Mouse (Mus musculus): ENCODE data around the gene Oosp2. TPM values are rescaled to one million over a fixed set of nuclear protein-coding genes. Genes with fewer than 3 reads are reported as not detected.
A peak's percentile ranks its signal among the peaks of the same experiment; 100 is the strongest.

Oosp2 gene
- total RNA-seq, 2 experiments from 2014 or later = not detected

GRCm38 (mm10) chr19:11611541-11611945 is 48.8 kb downstream of the Oosp2 start:
- no peak for DNase-seq
- intact Hi-C loops (cut with DNase I) = loop anchor here (2.0 kb wide), 1 partner anchor 157 kb away; no protein-coding TSS in a partner anchor

- peak; percentile 18 to 52 for DNase-seq
- intact Hi-C loops (cut with DNase I) = no loop called here
These were observed 52.2 kb downstream of the Oosp2 start for GRCm38 (mm10) chr19:11608172-11608571.

- no peak for DNase-seq
- intact Hi-C loops (cut with DNase I) = loop anchor here (5.0 kb wide), 1 partner anchor 252 kb away; no protein-coding TSS in a partner anchor
These were observed 55.8 kb downstream of the Oosp2 start, which contains the start of gene Ms4a6d for GRCm38 (mm10) chr19:11604603-11605002. Gene Ms4a6d, minus strand, starts transcription at chr19:11604849.

- peak; percentile 15 to 23 for DNase-seq
- intact Hi-C loops (cut with DNase I) = loop anchor here (5.0 kb wide), 1 partner anchor 250 kb away; no protein-coding TSS in a partner anchor
These were observed 58.3 kb downstream of the Oosp2 start for GRCm38 (mm10) chr19:11602026-11602425.

GRCm38 (mm10) chr19:11601349-11601748 is 59.0 kb downstream of the Oosp2 start:
- DNase-seq = no peak
- intact Hi-C loops (cut with DNase I) = loop anchor here (5.0 kb wide), 1 partner anchor 249 kb away; no protein-coding TSS in a partner anchor

Other genes with a start within 250 kb of the Oosp2 start
- under 1 TPM; 0.70 to 1.00 TPM for gene Ms4a4b, start 217.0 kb downstream of the Oosp2 start, total RNA-seq (2021)
- gene Ms4a6c, start 191.2 kb downstream of the Oosp2 start, total RNA-seq (2021) = 10 to 100 TPM in 1 of 2 experiments, 1 to 10 TPM in 1; 6.3 to 15.1 TPM
- gene Gm8369, start 174.6 kb downstream of the Oosp2 start, total RNA-seq (2021) = 1 to 10 TPM in 1 of 2 experiments, not detected in 1; 1.1 TPM
- 1 to 10 TPM; 4.4 to 9.1 TPM for gene Ms4a6b, start 144.0 kb downstream of the Oosp2 start, total RNA-seq (2021)
- 1 to 10 TPM; 8.0 to 9.5 TPM for gene Ms4a4d, start 123.8 kb downstream of the Oosp2 start, total RNA-seq (2021)
- 1 to 10 TPM; 1.8 to 5.7 TPM for gene Ms4a6d, start 55.7 kb downstream of the Oosp2 start, total RNA-seq (2021)
- not detected for gene Ms4a2, start 36.8 kb downstream of the Oosp2 start, total RNA-seq (2021)
- gene Ms4a3, start 19.7 kb downstream of the Oosp2 start, total RNA-seq (2021) = not detected
- gene Oosp1, start 30.6 kb upstream of the Oosp2 start, total RNA-seq (2021) = not detected
- not detected for gene Oosp3, start 36.5 kb upstream of the Oosp2 start, total RNA-seq (2021)
- not detected for gene Gif, start 87.0 kb upstream of the Oosp2 start, total RNA-seq (2021)
- gene Mrpl16, start 109.8 kb upstream of the Oosp2 start, total RNA-seq (2021) = 100 to 1,000 TPM; 102 to 104 TPM
- gene Stx3, start 158.8 kb upstream of the Oosp2 start, total RNA-seq (2021) = 1 to 10 TPM; 4.5 to 5.7 TPM
- not detected for gene Olfr1417, start 178.7 kb upstream of the Oosp2 start, total RNA-seq (2021)
- not detected for gene Olfr1418, start 200.5 kb upstream of the Oosp2 start, total RNA-seq (2021)
- gene Olfr1419, start 214.5 kb upstream of the Oosp2 start, total RNA-seq (2021) = not detected
- gene Olfr1420, start 226.0 kb upstream of the Oosp2 start, total RNA-seq (2021) = not detected